Mouse (Mus musculus): ENCODE data around the gene Kif1c.

GRCm38 (mm10) chr11:70701984-70702733 lies 1.8 kb downstream of the Kif1c start:
- TF ChIP-seq GATA1 (IDR thresholded peaks at IDR 0.05; ENCODE audit: borderline replicate concordance, low read length) (no peak), FLI1 (IDR thresholded peaks at IDR 0.05; ENCODE audit: low read length) (no peak)

Data from megakaryocyte, embryonic 14.5 days (primary cell).